Mouse (Mus musculus): ENCODE results near the gene Tulp2. TPM values are rescaled to one million over a fixed set of nuclear protein-coding genes. Genes with fewer than 3 reads are reported as not detected.

Tulp2 gene
- polyA plus RNA-seq, 1 experiment from 2014 or later = 0.54 TPM

DNA sequence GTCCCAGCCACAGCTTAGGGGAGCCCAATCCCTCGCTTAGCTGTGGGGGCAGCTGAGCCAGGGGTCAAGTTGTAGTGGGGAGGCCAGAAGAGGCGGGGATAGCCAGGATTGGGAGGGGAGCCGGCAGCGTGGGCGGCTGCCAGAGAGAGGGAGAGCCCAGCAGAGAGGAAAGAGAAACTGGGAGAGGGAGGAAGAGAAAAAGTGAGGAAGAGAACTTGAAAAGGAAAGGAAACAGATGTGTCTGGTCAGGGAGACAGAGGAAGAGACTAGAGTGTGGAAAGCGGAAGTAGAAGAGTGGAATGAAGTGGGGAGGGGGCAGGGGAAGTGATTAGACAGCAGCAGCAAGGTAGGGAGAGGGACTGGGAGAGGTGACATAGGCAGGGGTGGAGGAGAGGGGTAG lies 47.8 kb downstream of the Tulp2 start:
- Histone ChIP-seq H3K36me3 (no peaks in the 10 kb centered on the region), H3K9me3 (replicated peaks) (no peaks in the 10 kb centered on the region), H3K4me1 (peaks cover 15% of the 10 kb centered on the region), H3K4me3 (no peak overlapping the region), H3K27ac (peak overlapping the region; percentile 17), H3K4me2 (replicated peaks) (0 out of 2 replicates have a peak overlapping the region, but pooled peaks have one; percentile 3), H3K27me3 (peaks cover 3% of the 10 kb centered on the region), H3K9ac (no peak overlapping the region)
- WGBS = 27% methylated on average over 6 of the region's 6 CpGs
- ATAC-seq (ENCODE audit: low FRiP score) = no peak

DNA sequence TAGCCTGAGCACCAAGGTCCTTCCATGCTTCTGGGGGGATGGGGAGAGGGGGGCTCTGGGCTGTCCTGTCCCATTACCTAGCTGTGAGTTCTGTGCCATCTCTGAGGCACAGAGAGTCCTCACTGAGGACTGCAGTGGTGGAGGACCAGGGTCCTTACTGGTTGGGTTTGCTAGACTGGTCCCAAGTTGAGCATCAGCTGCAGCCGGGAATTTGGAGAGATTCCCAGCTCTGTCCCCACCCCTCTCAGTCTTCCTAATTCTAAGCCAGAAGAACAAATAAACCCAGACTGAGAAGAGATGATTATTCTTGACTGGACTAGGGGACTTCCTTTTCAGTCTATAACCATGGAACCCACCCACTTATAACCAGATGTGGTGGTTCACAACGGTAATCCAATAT lies 49.0 kb downstream of the Tulp2 start:
- 74% methylated on average over 2 of the region's 2 CpGs for WGBS
- H3K27me3 ChIP-seq = peaks cover 3% of the 10 kb centered on the region
- no peak overlapping the region for H3K9ac ChIP-seq
- H3K27ac ChIP-seq = no peak overlapping the region
- ATAC-seq (ENCODE audit: low FRiP score) = no peak
- H3K4me1 ChIP-seq = peaks cover 4% of the 10 kb centered on the region
- H3K36me3 ChIP-seq = no peaks in the 10 kb centered on the region
- H3K9me3 ChIP-seq (replicated peaks) = no peaks in the 10 kb centered on the region
- H3K4me2 ChIP-seq (replicated peaks) = 0 out of 2 replicates have a peak overlapping the region, but pooled peaks have one; percentile 21
- H3K4me3 ChIP-seq = no peak overlapping the region

DNA sequence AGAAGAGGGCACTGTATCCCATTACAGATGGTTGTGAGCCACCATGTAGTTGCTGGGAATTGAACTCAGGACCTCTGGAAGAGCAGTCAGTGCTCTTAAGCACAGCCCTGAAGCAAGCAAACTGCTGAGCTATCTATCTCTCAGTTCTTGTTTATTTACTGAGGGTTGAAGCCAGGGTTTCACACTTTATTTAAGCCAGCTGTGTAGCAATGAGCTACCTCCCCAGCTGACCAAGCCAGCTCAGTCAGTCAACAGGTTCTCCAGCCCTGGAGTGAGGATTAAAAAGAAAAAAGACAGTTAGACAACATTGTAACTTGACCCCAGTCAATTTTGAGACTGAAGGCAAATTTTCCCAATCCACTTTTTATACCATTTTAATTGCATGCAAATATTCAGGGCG lies 54.0 kb downstream of the Tulp2 start:
- peaks cover 4% of the 10 kb centered on the region for H3K4me1 ChIP-seq
- H3K36me3 ChIP-seq = no peaks in the 10 kb centered on the region
- no peaks in the 10 kb centered on the region; the same call in 1 of the 2 replicates for H3K27me3 ChIP-seq
- H3K27ac ChIP-seq = no peak overlapping the region
- ATAC-seq (ENCODE audit: low FRiP score) = no peak
- WGBS = 77% methylated on average over 1 of the region's 1 CpGs
- no peaks in the 10 kb centered on the region for H3K9me3 ChIP-seq (replicated peaks)
- no peak overlapping the region for H3K4me2 ChIP-seq (replicated peaks)
- H3K9ac ChIP-seq = no peak overlapping the region
- H3K4me3 ChIP-seq = no peak overlapping the region

DNA sequence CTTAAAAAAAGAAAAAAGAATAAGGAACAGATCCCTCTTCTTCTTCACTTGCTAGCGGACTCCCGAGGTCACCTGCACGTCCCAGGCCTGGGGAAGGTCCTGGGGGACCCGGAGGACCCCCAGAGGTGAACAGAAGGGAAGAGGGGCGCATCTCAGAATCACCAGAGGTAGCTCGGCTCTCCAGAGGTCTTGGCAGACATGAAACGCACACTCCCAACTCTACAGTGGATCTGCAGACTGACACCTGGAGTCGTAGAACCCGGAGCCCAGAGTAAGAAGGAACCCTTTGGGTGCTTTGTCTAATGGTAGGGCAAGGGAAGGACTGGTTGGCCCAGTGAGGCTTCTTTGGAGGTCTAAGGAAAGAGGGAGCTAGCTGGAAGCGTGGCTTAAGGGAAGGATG lies 55.9 kb downstream of the Tulp2 start:
- Histone ChIP-seq H3K36me3 (no peaks in the 10 kb centered on the region), H3K4me2 (replicated peaks) (peak overlapping the region; percentile 76), H3K4me1 (peaks cover 4% of the 10 kb centered on the region), H3K27me3 (no peaks in the 10 kb centered on the region), H3K9me3 (replicated peaks) (no peaks in the 10 kb centered on the region), H3K9ac (peak overlapping the region; percentile 62; the same call in 1 of the 2 replicates), H3K27ac (no peak overlapping the region), H3K4me3 (peak overlapping the region; percentile 55)
- WGBS = 78% methylated on average over 10 of the region's 10 CpGs
- ATAC-seq (ENCODE audit: low FRiP score) = no peak

DNA sequence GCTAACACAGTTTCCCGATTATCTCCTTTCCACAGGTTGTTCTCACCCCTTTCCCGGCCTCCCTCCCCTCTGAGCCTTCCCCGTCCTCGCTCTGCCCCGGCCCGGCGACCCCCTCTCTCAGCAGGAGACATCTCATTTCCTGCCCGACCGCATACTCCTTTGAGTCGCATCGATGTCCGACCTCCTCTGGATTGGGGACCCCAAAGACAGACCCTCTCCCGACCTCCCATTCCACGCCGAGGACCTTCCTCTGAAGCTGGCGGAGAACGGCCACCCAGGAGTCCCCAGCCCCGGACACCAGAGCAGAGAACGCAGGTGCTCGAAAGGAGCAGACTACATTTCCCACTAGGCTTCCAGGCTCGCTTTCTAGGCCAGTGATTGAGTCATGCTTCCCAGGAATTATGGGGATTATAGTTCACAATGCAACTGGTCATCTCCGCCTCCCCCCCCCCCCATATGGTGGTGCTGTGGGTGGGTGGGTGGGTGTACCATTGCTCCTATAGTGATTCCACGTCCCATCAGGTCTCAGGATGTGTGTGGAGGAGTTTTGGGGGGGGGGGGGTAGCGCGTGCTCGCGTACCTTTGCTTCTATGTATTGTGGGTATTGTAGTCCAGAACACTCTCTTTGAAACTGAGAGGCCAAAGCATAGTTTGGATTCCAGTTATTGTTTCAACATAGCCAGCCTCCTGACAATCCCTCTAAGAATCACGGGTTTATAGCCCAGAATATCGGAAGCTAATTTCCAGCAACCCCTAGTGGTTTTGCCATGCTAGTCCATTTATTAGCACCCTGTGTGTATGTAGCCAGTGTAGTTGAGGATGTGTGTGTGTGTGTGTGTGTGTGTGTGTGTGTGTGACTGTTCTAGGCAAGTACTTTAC lies 56.7 kb downstream of the Tulp2 start:
- peak; percentile 83 for ATAC-seq (ENCODE audit: low FRiP score)
- WGBS = 5% methylated on average over 28 of the region's 29 CpGs
- H3K27ac ChIP-seq = no peak overlapping the region

DNA sequence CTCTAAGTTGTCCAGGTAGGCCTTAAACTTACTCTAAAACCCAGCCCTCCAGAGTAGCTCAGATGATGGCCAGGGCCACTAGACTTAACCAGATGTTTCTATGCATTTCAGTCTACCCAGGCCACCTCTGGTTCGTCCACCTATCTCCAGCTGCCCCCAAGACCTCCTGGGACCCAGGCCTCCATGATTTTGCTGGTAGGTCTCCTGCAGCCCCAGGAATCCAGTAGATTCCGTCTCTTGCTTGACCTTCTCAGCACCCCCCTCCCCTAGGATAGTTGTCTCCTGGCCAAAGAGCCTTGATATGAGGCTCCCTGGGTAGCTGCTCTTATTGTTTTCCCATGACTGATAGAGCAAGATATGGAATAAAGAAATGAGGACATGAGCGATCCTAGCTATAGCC lies 57.4 kb downstream of the Tulp2 start:
- H3K4me2 ChIP-seq (replicated peaks) = no peak overlapping the region
- H3K9ac ChIP-seq = no peak overlapping the region
- peaks cover 4% of the 10 kb centered on the region for H3K4me1 ChIP-seq
- no peak overlapping the region for H3K27ac ChIP-seq
- H3K9me3 ChIP-seq (replicated peaks) = no peaks in the 10 kb centered on the region
- H3K4me3 ChIP-seq = no peak overlapping the region
- ATAC-seq (ENCODE audit: low FRiP score) = peak; percentile 1; the same call in 1 of the 2 replicates
- H3K36me3 ChIP-seq = no peaks in the 10 kb centered on the region
- H3K27me3 ChIP-seq = no peaks in the 10 kb centered on the region
- 82% methylated on average over 3 of the region's 3 CpGs for WGBS

More for the DNA sequence above, 56.7 kb downstream of the Tulp2 start:
- H3K9me3 ChIP-seq (replicated peaks) = no peaks in the 10 kb centered on the region
- H3K4me2 ChIP-seq (replicated peaks) = peak overlapping the region; percentile 76
- peaks cover 4% of the 10 kb centered on the region for H3K4me1 ChIP-seq
- no peaks in the 10 kb centered on the region for H3K27me3 ChIP-seq
- H3K4me3 ChIP-seq = peak overlapping the region; percentile 55
- H3K36me3 ChIP-seq = no peaks in the 10 kb centered on the region
- peak overlapping the region; percentile 62 for H3K9ac ChIP-seq

DNA sequence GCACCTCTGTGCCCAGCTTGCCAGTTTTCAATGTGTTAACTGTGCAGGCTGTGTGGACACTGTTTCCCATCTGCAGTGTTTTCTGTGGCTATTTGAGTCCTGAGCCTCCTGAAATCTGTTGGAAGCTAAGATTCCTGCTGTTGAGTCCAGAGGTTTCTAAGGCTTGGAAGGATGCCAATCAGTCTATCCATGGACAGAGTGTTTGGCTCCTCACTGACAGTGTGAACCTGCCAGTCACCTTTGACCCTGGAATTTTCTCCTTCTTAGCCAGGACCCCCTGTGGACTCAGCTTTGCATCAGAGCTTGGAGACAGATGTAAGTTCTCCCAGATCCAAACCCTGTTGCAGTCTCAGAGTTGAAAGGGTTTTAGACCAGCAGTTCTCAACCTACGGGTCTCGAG lies 58.5 kb downstream of the Tulp2 start:
- 72% methylated on average over 2 of the region's 2 CpGs for WGBS
- H3K4me2 ChIP-seq (replicated peaks) = no peak overlapping the region
- ATAC-seq (ENCODE audit: low FRiP score) = no peak

DNA sequence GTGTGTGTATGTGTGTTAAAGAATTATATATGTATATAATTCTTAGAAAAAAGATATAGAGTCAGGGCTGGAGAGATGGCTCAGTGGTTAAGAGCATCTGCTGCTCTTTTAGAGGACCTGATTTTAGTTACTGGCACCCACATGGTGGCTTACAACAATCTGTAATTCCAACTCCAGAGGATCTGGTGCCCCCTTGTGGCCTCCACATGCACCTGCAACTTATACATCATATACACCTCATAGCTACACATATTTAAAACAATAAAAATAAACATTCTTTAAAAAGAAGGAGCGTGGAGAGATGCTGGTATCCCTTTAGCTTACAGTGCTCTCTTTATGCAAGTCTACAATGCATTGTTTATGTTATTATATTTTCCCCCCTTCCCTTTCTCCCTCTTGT lies 62.8 kb downstream of the Tulp2 start:
- WGBS = 89% methylated on average over 1 of the region's 1 CpGs
- Histone ChIP-seq H3K27me3 (no peaks in the 10 kb centered on the region), H3K9me3 (replicated peaks) (no peaks in the 10 kb centered on the region), H3K4me2 (replicated peaks) (no peak overlapping the region), H3K9ac (no peak overlapping the region), H3K4me3 (no peak overlapping the region), H3K27ac (no peak overlapping the region), H3K36me3 (no peaks in the 10 kb centered on the region), H3K4me1 (no peaks in the 10 kb centered on the region)
- ATAC-seq (ENCODE audit: low FRiP score) = no peak

More for the DNA sequence above, 58.5 kb downstream of the Tulp2 start:
- H3K27me3 ChIP-seq = no peaks in the 10 kb centered on the region
- no peak overlapping the region for H3K9ac ChIP-seq
- H3K27ac ChIP-seq = no peak overlapping the region
- H3K36me3 ChIP-seq = no peaks in the 10 kb centered on the region
- peaks cover 4% of the 10 kb centered on the region for H3K4me1 ChIP-seq
- H3K4me3 ChIP-seq = no peak overlapping the region
- H3K9me3 ChIP-seq (replicated peaks) = no peaks in the 10 kb centered on the region

DNA sequence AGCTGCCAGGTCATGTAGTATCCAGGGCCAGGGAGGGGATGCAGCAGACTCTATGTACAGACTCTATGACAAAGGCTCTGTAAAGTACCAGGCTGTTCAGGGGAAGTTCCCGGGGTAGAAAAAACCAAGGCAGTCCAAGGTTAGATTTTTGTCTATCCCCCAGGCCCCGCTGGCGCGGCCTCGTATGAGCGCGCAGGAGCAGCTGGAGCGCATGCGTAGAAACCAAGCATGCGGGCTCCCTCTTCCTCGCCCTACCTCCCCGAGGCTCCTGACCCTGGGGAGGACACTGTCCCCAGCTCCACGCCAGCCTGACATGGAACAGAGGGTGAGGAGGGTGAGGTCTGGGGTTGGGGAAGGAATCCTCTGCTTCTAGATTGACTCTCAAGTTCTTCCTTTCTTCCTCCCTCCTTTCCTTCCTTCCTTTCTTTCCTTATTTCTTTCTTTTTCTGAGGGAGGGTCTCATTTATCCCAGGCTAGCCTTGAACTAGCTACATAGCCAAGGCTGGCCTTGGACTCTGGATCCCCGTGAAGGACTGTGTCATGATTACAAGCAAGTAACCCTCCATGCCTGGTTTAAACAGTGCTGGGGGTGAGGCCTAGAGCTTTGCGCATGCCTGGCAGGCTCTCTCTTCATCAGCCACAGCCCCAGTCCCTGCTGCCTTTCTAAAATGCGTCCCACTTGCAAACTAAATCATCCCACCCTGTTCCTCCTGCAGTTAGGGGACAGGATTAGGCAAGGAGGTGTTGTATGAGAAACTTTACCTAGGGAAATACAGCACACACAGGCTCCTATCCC lies 68.2 kb downstream of the Tulp2 start:
- no peak for ATAC-seq (ENCODE audit: low FRiP score)
- H3K9me3 ChIP-seq (replicated peaks) = no peaks in the 10 kb centered on the region
- no peak overlapping the region for H3K4me2 ChIP-seq (replicated peaks)
- no peak overlapping the region for H3K27ac ChIP-seq
- no peaks in the 10 kb centered on the region for H3K27me3 ChIP-seq
- 90% methylated on average over 16 of the region's 16 CpGs for WGBS
- no peaks in the 10 kb centered on the region for H3K36me3 ChIP-seq
- no peak overlapping the region; the same call in 1 of the 2 replicates for H3K9ac ChIP-seq
- no peak overlapping the region for H3K4me3 ChIP-seq
- no peaks in the 10 kb centered on the region for H3K4me1 ChIP-seq

DNA sequence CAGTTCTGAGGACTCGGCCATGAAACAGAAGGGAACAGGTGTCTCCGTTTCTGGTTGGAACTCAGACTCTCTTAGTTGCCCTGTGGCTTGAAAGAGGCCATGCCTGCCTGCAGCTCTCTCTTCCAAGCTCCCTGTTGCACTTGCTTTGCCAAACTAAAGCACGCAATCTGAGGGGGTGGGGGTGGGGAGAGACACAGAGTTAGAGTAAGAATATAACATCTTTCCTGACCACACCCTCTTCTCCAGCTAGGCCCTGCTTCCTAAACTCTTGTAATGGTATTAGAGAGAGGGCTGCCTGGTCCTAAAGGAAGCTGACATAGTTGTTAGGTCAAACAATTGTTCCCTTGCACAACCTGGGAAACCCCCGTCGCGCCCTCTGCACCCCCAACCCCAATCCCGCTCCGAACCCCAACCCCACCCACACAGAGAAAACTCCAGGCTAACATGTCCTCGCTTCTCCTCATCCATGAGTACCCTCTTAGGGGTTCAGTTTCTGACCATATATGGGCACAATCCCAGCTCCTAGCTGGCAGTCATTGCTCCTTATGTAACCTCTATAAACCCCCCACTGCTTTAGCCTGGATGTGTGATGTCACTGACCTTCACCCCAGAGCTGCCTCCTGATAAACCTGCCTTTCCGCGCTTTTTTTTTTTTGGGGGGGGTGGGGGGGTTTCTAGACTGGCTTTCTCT lies 69.3 kb downstream of the Tulp2 start:
- Histone ChIP-seq H3K9ac (no peak overlapping the region), H3K36me3 (no peaks in the 10 kb centered on the region), H3K4me2 (replicated peaks) (no peak overlapping the region), H3K27ac (no peak overlapping the region), H3K27me3 (no peaks in the 10 kb centered on the region), H3K9me3 (replicated peaks) (no peaks in the 10 kb centered on the region), H3K4me1 (no peaks in the 10 kb centered on the region), H3K4me3 (no peak overlapping the region)
- WGBS = 78% methylated on average over 11 of the region's 11 CpGs
- no peak for ATAC-seq (ENCODE audit: low FRiP score)

DNA sequence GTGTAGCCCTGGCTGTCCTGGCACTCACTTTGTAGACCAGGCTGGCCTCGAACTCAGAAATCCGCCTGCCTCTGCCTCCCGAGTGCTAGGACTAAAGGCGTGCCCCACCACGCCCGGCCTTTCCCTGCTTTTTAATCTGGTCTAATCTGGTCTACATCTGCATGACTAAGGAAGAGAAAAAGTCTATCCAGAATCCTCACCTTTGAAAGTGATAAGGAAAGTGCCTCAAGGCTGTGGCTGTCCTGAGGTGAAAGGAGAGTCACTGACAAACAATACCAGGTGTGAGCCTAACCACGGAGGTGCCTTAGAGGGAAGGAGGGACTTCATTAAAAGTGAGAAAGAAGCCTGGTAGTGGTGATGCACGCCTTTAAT lies 69.8 kb downstream of the Tulp2 start:
- H3K4me3 ChIP-seq = no peak overlapping the region
- H3K27ac ChIP-seq = no peak overlapping the region
- H3K4me1 ChIP-seq = no peaks in the 10 kb centered on the region
- H3K36me3 ChIP-seq = no peaks in the 10 kb centered on the region
- H3K4me2 ChIP-seq (replicated peaks) = no peak overlapping the region
- ATAC-seq (ENCODE audit: low FRiP score) = no peak
- 89% methylated on average over 8 of the region's 8 CpGs for WGBS
- H3K9me3 ChIP-seq (replicated peaks) = no peaks in the 10 kb centered on the region
- H3K9ac ChIP-seq = no peak overlapping the region
- H3K27me3 ChIP-seq = no peaks in the 10 kb centered on the region

DNA sequence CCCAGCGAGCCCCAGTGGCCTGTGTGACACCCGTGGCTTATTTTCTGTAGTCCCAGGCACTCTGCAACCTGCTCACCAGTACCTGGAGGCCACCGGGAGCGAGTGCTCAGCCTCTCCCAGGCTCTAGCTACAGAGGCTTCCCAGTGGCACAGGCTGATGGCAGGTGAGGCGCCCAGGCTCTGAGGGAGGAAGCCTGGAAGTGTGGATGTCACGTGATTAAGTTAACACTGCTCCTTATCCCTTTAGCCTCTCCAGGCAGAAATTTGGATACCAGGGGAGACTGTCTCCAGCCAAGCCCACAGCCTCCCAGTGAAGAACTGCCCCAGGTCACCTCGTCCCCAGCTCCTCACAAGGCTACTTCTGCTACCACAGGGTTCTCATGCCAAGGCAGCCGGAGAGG lies 71.8 kb downstream of the Tulp2 start:
- H3K27me3 ChIP-seq = no peaks in the 10 kb centered on the region
- ATAC-seq (ENCODE audit: low FRiP score) = no peak
- 60% methylated on average over 8 of the region's 8 CpGs for WGBS
- no peak overlapping the region for H3K4me3 ChIP-seq
- H3K27ac ChIP-seq = no peak overlapping the region
- H3K36me3 ChIP-seq = no peaks in the 10 kb centered on the region
- no peak overlapping the region for H3K9ac ChIP-seq
- H3K9me3 ChIP-seq (replicated peaks) = no peaks in the 10 kb centered on the region
- no peaks in the 10 kb centered on the region for H3K4me1 ChIP-seq
- H3K4me2 ChIP-seq (replicated peaks) = no peak overlapping the region
